Comparison of ENCODE assay signal across 8 mouse cellular contexts in the genomic region with DNA sequence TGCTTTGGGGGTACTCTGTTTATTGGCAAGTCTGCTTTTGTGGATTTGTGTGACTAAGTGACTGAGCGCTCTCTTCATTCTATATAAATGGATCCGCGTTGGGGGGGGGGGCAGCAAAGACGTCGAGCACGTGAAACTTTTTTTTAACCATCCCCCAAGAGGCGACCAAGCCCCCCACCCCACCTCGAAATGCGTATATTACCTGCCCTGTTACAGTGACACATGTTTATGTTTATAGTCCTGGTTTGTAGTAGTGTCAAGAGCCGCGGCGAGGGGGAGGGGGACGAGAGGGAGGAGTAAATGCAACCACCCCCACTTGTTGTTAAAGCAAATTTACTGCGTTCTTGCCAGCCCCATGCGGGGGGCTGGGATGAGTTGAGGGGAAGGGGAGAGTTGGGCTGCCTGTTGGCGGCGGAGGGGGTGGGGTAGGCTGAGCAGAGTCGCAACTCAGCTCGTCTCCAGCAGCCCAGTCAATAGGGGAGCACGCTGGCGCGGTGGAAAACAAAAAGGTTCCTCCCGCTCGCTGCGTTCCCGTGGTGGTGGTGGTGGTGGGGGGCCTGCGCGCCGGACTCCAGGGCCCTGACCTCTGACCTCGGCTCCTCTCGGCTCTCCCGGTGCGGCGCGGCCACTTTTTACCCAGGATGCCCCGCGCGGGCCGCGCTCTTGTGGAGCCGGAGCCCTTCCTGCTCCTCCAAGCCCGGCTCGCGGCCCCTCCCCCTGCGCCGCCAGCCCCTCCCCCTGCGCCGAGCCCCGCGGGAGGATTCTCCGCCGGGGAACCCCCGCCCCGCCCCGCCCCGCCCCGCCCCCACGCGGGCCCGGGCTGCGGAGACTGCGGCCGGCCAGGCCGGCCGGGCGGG. TPM values are rescaled to one million over a fixed set of nuclear protein-coding genes. Genes with fewer than 3 reads are reported as not detected.
DNase-seq lines count a peak whose midpoint lies in the region; ATAC-seq lines count a peak whose summit lies in the region.

No protein-coding gene starts in this region.

- intact Hi-C loops in left cerebral cortex, postnatal 25 days (cut with DNase I): loop anchor here (1.0 to 5.0 kb wide), 5 partner anchors 8 to 621 kb away; a partner anchor contains a TSS

- DNase-seq in adipocyte (ENCODE audit: low spot score): peak; percentile 88
- peak; percentile 81 to 94 for DNase-seq in cerebellum, postnatal 4 days (ENCODE audit: low spot score in 2 of 2)
- DNase-seq in gastrocnemius, adult 8-10 months (ENCODE audit: low spot score in 2 of 2): peak; percentile 94 to 96
- DNase-seq in left cerebral cortex, postnatal 25 days (ENCODE audit: low spot score in 2 of 2): peak; percentile 89 to 91
- peak; percentile 92 for DNase-seq in right cerebral cortex, postnatal 25 days
- peak; percentile 93 to 95 for DNase-seq in urinary bladder, postnatal 36 days (ENCODE audit: low spot score in 2 of 2)

- peak; percentile 69 for ATAC-seq in inflammation-experienced regulatory T-cells, adult 6 months
- peak; percentile 72 for ATAC-seq in megakaryocyte-erythroid progenitor cell, adult 5-6 weeks (replicated peaks; ENCODE audit: low FRiP score, low TSS enrichment, poor library complexity, severe bottlenecking)

RNA-seq across cellular contexts. Expression of a gene that starts 1.1 kb away (rescaled TPM):
- total RNA-seq in gastrocnemius, adult 8-10 months (2022): 10 to 100 TPM; 17.3 to 22.4 (median 20.5) TPM
- polyA plus RNA-seq in inflammation-experienced regulatory T-cells, adult 6 months (2017; shearing (Covaris generic)): 10 to 100 TPM; 26.7 to 44.6 (median 37.8) TPM
- total RNA-seq in left cerebral cortex, postnatal 25 days (2021): 10 to 100 TPM; 47.2 to 51.5 TPM
- 124 and 133 TPM in 2 replicates for total RNA-seq in megakaryocyte-erythroid progenitor cell, adult 5-6 weeks (2014; fragmentation: Nextera tagmentation)
- total RNA-seq in megakaryocyte-erythroid progenitor cell, adult 5-6 weeks (2017): 71.4 and 79.9 TPM in 2 replicates

RNA-seq across cellular contexts. Expression of a gene that starts 7.3 kb away (rescaled TPM):
- under 1 TPM; 0.07 to 0.34 (median 0.13) TPM for total RNA-seq in gastrocnemius, adult 8-10 months (2022)
- polyA plus RNA-seq in inflammation-experienced regulatory T-cells, adult 6 months (2017; shearing (Covaris generic)): 1 to 10 TPM in 1 of 3 experiments, under 1 TPM in 2; 0.37 to 1.0 (median 0.83) TPM
- total RNA-seq in left cerebral cortex, postnatal 25 days (2021): 1 to 10 TPM; 7.5 to 8.3 TPM
- not detected in 2 replicates for total RNA-seq in megakaryocyte-erythroid progenitor cell, adult 5-6 weeks (2014; fragmentation: Nextera tagmentation)
- total RNA-seq in megakaryocyte-erythroid progenitor cell, adult 5-6 weeks (2017): not detected in 2 replicates

RNA-seq across cellular contexts. Expression of a gene that starts 18.6 kb away (rescaled TPM):
- total RNA-seq in gastrocnemius, adult 8-10 months (2022): under 1 TPM in 2 of 4 experiments, not detected in 2; 0.17 to 0.38 TPM
- polyA plus RNA-seq in inflammation-experienced regulatory T-cells, adult 6 months (2017; shearing (Covaris generic)): 1 to 10 TPM in 2 of 3 experiments, under 1 TPM in 1; 0.17 to 4.6 (median 2.0) TPM
- total RNA-seq in left cerebral cortex, postnatal 25 days (2021): 1 to 10 TPM; 1.7 to 2.8 TPM
- not detected in 2 replicates for total RNA-seq in megakaryocyte-erythroid progenitor cell, adult 5-6 weeks (2014; fragmentation: Nextera tagmentation)
- total RNA-seq in megakaryocyte-erythroid progenitor cell, adult 5-6 weeks (2017): not detected in 2 replicates

RNA-seq across cellular contexts. Expression of a gene that starts 59.4 kb away (rescaled TPM):
- not detected for total RNA-seq in gastrocnemius, adult 8-10 months (2022)
- polyA plus RNA-seq in inflammation-experienced regulatory T-cells, adult 6 months (2017; shearing (Covaris generic)): not detected
- total RNA-seq in left cerebral cortex, postnatal 25 days (2021): not detected
- not detected in 2 replicates for total RNA-seq in megakaryocyte-erythroid progenitor cell, adult 5-6 weeks (2014; fragmentation: Nextera tagmentation)
- total RNA-seq in megakaryocyte-erythroid progenitor cell, adult 5-6 weeks (2017): not detected in 2 replicates

Comparison
In these comparisons a context has a peak if more than half of its experiments do, and no peak if none do; other contexts are left out.
1. Peak in every context shown above with its lines: DNase-seq and ATAC-seq.
2. RNA of a gene that starts 7.3 kb away (total RNA-seq): 7.5 to 8.3 TPM in left cerebral cortex, postnatal 25 days; 0.07 to 0.34 TPM in gastrocnemius, adult 8-10 months and not detected in megakaryocyte-erythroid progenitor cell, adult 5-6 weeks; every median in the first group is over 4 times any median in the second.